Comparison of ENCODE assay signal across 9 mouse cellular contexts in the genomic region with DNA sequence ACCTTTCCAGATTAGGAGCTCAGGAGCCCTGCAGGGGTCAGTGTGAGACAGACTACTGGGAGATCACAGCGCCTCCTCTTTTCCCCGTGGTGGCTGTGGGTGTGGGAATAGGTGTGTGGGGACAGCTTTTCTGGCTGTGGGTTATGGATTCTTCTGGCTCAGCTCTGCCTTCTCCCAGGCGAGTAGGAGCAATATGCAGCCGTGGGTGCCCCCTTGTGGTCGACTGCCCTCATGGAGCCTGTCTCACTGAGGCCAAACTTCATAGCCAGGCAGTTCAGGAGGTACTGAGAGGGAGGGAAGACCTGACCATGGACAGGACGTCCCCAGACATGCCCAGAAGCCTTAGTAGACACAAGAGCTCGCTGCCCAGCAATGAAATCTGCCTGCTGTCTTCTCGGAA.
A peak's percentile ranks its signal among the peaks of the same experiment; 100 is the strongest.
DNase-seq lines count a peak whose midpoint lies in the region; ATAC-seq lines count a peak whose summit lies in the region.
"Had no signal": no experiment of that assay in that cellular context is flagged by ENCODE, and none has a peak within 500 bp of the region (broad histone marks: within the 10 kb centered on the region; RNA-seq: fewer than 3 reads in every experiment).

No protein-coding gene starts in this region.

- H3K9ac ChIP-seq in hindbrain, embryonic 14.5 days, result no peak overlapping the region
- H3K9ac ChIP-seq in lung, embryonic 16.5 days (ENCODE audit: low read length), result no peak overlapping the region
- H3K9ac ChIP-seq: liver, embryonic 15.5 days had no signal

- no peak overlapping the region for H3K4me2 ChIP-seq in hindbrain, embryonic 14.5 days (replicated peaks)
- no peak overlapping the region for H3K4me2 ChIP-seq in lung, embryonic 16.5 days (ENCODE audit: low read depth, low read length)
- H3K4me2 ChIP-seq: liver, embryonic 15.5 days had no signal

- no peak overlapping the region for H3K27ac ChIP-seq in hindbrain, embryonic 14.5 days
- H3K27ac ChIP-seq in lung, embryonic 16.5 days (ENCODE audit: low read length), result no peak overlapping the region
- H3K27ac ChIP-seq: liver, embryonic 15.5 days had no signal

- peak; percentile 70 to 92 for DNase-seq in adrenal gland, adult (ENCODE audit: inconsistent age in 2 of 2, low spot score in 1 of 2)
- peak; percentile 97 to 98 for DNase-seq in cerebellum, postnatal 25 days
- peak; percentile 42 for DNase-seq in gastrocnemius, adult 18-20 months (ENCODE audit: low spot score)
- DNase-seq in hindbrain, embryonic 14.5 days (ENCODE audit: low spot score), result peak; percentile 85
- peak; percentile 94 to 95 for DNase-seq in layer of hippocampus, postnatal 10 days (ENCODE audit: low spot score in 2 of 2)
- peak; percentile 76 for DNase-seq in retina, postnatal 1 day
- DNase-seq in urinary bladder, postnatal 36 days (ENCODE audit: low spot score in 2 of 2), result peak; percentile 46 to 63

- 7% methylated on average over 8 of the region's 8 CpGs for WGBS in hindbrain, embryonic 14.5 days
- 4% methylated on average over 8 of the region's 8 CpGs for WGBS in lung, embryonic 16.5 days

- H3K27me3 ChIP-seq in hindbrain, embryonic 14.5 days (ENCODE audit: control insufficient read depth, insufficient read depth, low read length), result no peaks in the 10 kb centered on the region
- no peaks in the 10 kb centered on the region for H3K27me3 ChIP-seq in lung, embryonic 16.5 days (ENCODE audit: control insufficient read depth, insufficient read depth, low read depth, low read length)
- H3K27me3 ChIP-seq: liver, embryonic 15.5 days had no signal

- H3K9me3 ChIP-seq in hindbrain, embryonic 14.5 days (ENCODE audit: control insufficient read depth, low read length), result no peaks in the 10 kb centered on the region
- H3K9me3 ChIP-seq in lung, embryonic 16.5 days (ENCODE audit: control insufficient read depth, low read length), result no peaks in the 10 kb centered on the region
- H3K9me3 ChIP-seq: liver, embryonic 15.5 days had no signal

- 0 out of 2 replicates have a peak, but pooled peaks cover 11% of the 10 kb centered on the region for H3K36me3 ChIP-seq in hindbrain, embryonic 14.5 days (replicated peaks; ENCODE audit: control insufficient read depth, insufficient read depth)
- no peaks in the 10 kb centered on the region for H3K36me3 ChIP-seq in lung, embryonic 16.5 days (ENCODE audit: control insufficient read depth, insufficient read depth, low read length)
- H3K36me3 ChIP-seq: liver, embryonic 15.5 days had no signal

- ATAC-seq in hindbrain, embryonic 14.5 days (ENCODE audit: low FRiP score), result peak; percentile 79
- peak; percentile 74 for ATAC-seq in lung, embryonic 16.5 days (ENCODE audit: low read depth)

- H3K4me3 ChIP-seq in hindbrain, embryonic 14.5 days (replicated peaks; ENCODE audit: low read length), result no peak overlapping the region
- H3K4me3 ChIP-seq in lung, embryonic 16.5 days (ENCODE audit: low read length), result no peak overlapping the region
- H3K4me3 ChIP-seq: liver, embryonic 15.5 days had no signal

- H3K4me1 ChIP-seq in hindbrain, embryonic 14.5 days (replicated peaks; ENCODE audit: control insufficient read depth, insufficient read depth, low read length), result no peaks in the 10 kb centered on the region
- H3K4me1 ChIP-seq in lung, embryonic 16.5 days (replicated peaks; ENCODE audit: control insufficient read depth, insufficient read depth, low read length), result no peaks in the 10 kb centered on the region
- H3K4me1 ChIP-seq: liver, embryonic 15.5 days had no signal

Comparison
In these comparisons a context has a peak if more than half of its experiments do, and no peak if none do; other contexts are left out.
1. DNase-seq: peak in every context shown above with its lines; median percentile 98 in cerebellum, postnatal 25 days; 94 in layer of hippocampus, postnatal 10 days; 85 in hindbrain, embryonic 14.5 days; 81 in adrenal gland, adult; 76 in retina, postnatal 1 day; 54 in urinary bladder, postnatal 36 days; 42 in gastrocnemius, adult 18-20 months.